Mouse (Mus musculus) midbrain, embryonic 12.5 days (tissue): ENCODE results near the gene Tgm7. TPM values are rescaled to one million over a fixed set of nuclear protein-coding genes. Genes with fewer than 3 reads are reported as not detected.
"Not testable (repeated sequence)": the region's sequence is repeated elsewhere in the genome, so short reads cannot be mapped to it uniquely, and the experiment has no call there.

Source experiments
- ATAC-seq: fragments of 200-750 bp; cut with Nextera tagmentation; 2 replicates; pipeline ENCODE4 v1.8.0; 2017; ENCODE audit warnings: low read depth, moderate TSS enrichment, moderate library complexity; ENCODE audit not compliant: low FRiP score
- H3K27ac ChIP-seq: fragments of 300-500 bp; sonication (generic); replicated peaks from 2 replicates; pipeline ENCODE4 v1.5.1; 2016; ENCODE audit warnings: mild to moderate bottlenecking
- H3K27me3 ChIP-seq: fragments of 300-500 bp; sonication (generic); 2 replicates; pipeline ENCODE4 v1.6.1; 2016; ENCODE audit warnings: mild to moderate bottlenecking
- H3K36me3 ChIP-seq: fragments of 300-500 bp; sonication (generic); 2 replicates; pipeline ENCODE4 v1.6.1; 2016
- H3K4me1 ChIP-seq: fragments of 300-500 bp; sonication (generic); 2 replicates; pipeline ENCODE4 v1.6.1; 2016
- H3K4me2 ChIP-seq: fragments of 300-500 bp; sonication (generic); replicated peaks from 2 replicates; pipeline ENCODE4 v1.6.1; 2016; ENCODE audit warnings: mild to moderate bottlenecking, moderate library complexity
- H3K4me3 ChIP-seq: fragments of 300-500 bp; sonication (generic); 2 replicates; pipeline ENCODE4 v1.5.1; 2016; ENCODE audit warnings: mild to moderate bottlenecking
- H3K9ac ChIP-seq: fragments of 300-500 bp; sonication (generic); replicated peaks from 2 replicates; pipeline ENCODE4 v1.6.1; 2016; ENCODE audit warnings: mild to moderate bottlenecking, moderate library complexity
- H3K9me3 ChIP-seq: fragments of 300-500 bp; sonication (generic); 2 replicates; pipeline ENCODE4 v1.6.1; 2016; ENCODE audit warnings: mild to moderate bottlenecking
- WGBS: fragments of 180-500 bp; shearing (Covaris S2); methylation state at CpG from one replicate; pipeline ENCODE4 v1.1.7; 2016; 5-methylcytosine and 5-hydroxymethylcytosine counted together
- polyA plus RNA-seq: library from polyadenylated mRNA; unstranded; fragments of >200 nt; fragmentation: Nextera tagmentation; extraction: Ambion mirVana; gene quantifications from 2 replicates; pipeline ENCODE4 v1.2.1, GENCODE M21; 2016

Gene Tgm7
- polyA plus RNA-seq, 1 experiment from 2014 or later, result not detected

- 96% methylated on average over 5 of the region's 5 CpGs for WGBS
- not testable (repeated sequence) for H3K36me3 ChIP-seq, ATAC-seq, H3K9me3 ChIP-seq, H3K4me2 ChIP-seq, H3K27me3 ChIP-seq, H3K27ac ChIP-seq, H3K9ac ChIP-seq, H3K4me1 ChIP-seq, H3K4me3 ChIP-seq
Observed at GRCm38 (mm10) chr2:121126302-121126701, 16.7 kb upstream of the Tgm7 start.

DNA sequence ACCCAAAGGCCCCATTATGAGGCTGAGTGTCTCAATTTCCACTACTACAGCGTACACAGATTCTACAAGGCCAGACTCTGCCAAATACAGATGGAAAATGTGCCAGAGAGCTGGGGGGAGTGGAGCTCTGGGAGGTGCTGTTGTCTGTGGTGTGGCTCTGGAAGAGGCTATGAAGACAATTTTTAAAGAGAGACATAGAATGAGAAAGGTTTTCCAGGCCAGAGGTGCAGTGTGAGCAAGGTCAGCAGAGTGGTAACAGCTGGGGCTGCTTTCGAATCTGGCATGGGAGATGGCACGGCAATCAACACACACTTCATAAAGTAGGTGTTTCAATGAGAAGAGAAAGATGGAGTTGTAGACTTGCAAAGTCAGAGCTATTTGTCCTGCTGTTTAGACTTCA lies 9.7 kb upstream of the Tgm7 start:
- H3K27me3 ChIP-seq, result no peaks in the 10 kb centered on the region; the same call in 1 of the 2 replicates
- ATAC-seq, result no peak
- no peak overlapping the region for H3K27ac ChIP-seq
- no peak overlapping the region for H3K4me3 ChIP-seq
- no peaks in the 10 kb centered on the region for H3K9me3 ChIP-seq
- no peaks in the 10 kb centered on the region for H3K4me1 ChIP-seq
- no peak overlapping the region for H3K9ac ChIP-seq
- WGBS, result 87% methylated on average over 3 of the region's 3 CpGs
- no peak overlapping the region for H3K4me2 ChIP-seq
- no peaks in the 10 kb centered on the region for H3K36me3 ChIP-seq

DNA sequence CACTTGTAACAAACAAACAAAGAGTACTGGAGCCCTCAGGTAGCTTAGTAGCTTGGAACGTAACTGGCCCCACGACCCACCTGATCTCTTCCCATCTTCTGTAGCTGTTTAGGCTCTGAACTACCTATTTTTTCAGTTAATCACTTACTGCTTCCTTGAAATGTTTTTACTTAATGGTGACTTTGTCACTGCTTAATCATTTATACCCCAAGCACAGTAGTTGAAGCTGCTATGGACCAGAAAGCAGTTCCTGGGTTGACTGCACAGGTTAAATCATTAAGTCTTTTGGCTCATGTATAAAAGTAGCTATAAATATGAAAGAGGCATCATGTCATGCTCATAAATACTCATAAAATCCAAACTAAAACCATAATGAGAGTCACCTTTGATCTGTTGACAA lies 5.8 kb upstream of the Tgm7 start:
- Histone ChIP-seq H3K4me1 (no peaks in the 10 kb centered on the region), H3K9ac (no peak overlapping the region), H3K27ac (no peak overlapping the region), H3K27me3 (no peaks in the 10 kb centered on the region; the same call in 1 of the 2 replicates), H3K36me3 (no peaks in the 10 kb centered on the region), H3K4me3 (no peak overlapping the region), H3K4me2 (no peak overlapping the region), H3K9me3 (no peaks in the 10 kb centered on the region)
- no peak for ATAC-seq
- WGBS, result 88% methylated on average over 2 of the region's 2 CpGs

GRCm38 (mm10) chr2:121105940-121106339 lies 3.7 kb downstream of the Tgm7 start:
- no peaks in the 10 kb centered on the region for H3K9me3 ChIP-seq
- no peak for ATAC-seq
- H3K27ac ChIP-seq, result no peak overlapping the region
- H3K4me1 ChIP-seq, result no peaks in the 10 kb centered on the region
- no peak overlapping the region for H3K4me3 ChIP-seq
- no peaks in the 10 kb centered on the region for H3K27me3 ChIP-seq
- no peaks in the 10 kb centered on the region for H3K36me3 ChIP-seq
- no peak overlapping the region for H3K9ac ChIP-seq
- no peak overlapping the region for H3K4me2 ChIP-seq

GRCm38 (mm10) chr2:121102051-121102450 lies 7.5 kb downstream of the Tgm7 start:
- 29% methylated on average over 9 of the region's 9 CpGs for WGBS
- Histone ChIP-seq H3K27me3 (no peaks in the 10 kb centered on the region), H3K27ac (no peak overlapping the region), H3K4me1 (no peaks in the 10 kb centered on the region), H3K9me3 (no peaks in the 10 kb centered on the region), H3K4me2 (no peak overlapping the region), H3K36me3 (no peaks in the 10 kb centered on the region), H3K4me3 (no peak overlapping the region), H3K9ac (no peak overlapping the region)
- ATAC-seq, result no peak

DNA sequence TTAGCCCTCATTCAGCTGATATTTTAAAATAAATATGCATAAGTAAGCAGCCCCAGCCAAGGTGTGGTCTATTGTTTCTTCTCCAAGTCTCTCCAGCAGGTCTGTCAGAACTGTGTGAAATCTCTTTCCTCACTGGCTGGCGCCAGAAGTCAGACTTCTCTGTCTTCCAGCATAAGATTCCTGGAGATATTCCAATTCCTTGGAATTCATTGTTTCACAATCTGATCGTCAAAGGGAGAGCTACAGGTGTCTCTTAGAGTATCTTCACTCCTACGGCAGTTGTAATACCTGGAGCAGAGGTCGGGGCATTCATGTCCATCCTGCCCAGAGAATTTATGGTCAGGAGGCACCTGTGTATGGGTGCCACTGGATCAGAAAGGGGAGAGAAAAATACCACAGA lies 19.8 kb downstream of the Tgm7 start:
- no peak overlapping the region for H3K4me2 ChIP-seq
- H3K4me3 ChIP-seq, result no peak overlapping the region
- no peak for ATAC-seq
- no peaks in the 10 kb centered on the region for H3K9me3 ChIP-seq
- no peak overlapping the region for H3K9ac ChIP-seq
- H3K27ac ChIP-seq, result no peak overlapping the region
- no peaks in the 10 kb centered on the region for H3K36me3 ChIP-seq
- 75% methylated on average over 4 of the region's 4 CpGs for WGBS
- H3K27me3 ChIP-seq, result no peaks in the 10 kb centered on the region; the same call in 1 of the 2 replicates
- H3K4me1 ChIP-seq, result no peaks in the 10 kb centered on the region

DNA sequence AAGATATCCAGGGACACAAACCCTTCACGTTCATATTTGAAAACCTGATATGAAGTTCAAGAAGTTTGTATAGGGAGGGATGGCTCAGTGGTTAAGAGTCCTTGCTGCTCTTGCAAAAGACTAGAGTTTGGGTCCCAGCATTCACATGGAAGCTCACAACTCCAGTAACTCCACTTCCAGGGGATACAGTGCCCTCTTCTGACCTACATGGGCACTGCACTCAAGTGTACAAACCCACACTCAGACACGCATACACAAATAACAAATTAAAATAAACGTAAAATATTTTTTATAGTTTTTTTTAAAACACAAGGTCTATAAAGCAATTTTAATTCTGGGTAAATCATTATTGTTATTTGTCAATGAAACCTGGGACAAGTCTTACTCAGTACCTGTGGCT lies 21.1 kb downstream of the Tgm7 start:
- H3K9me3 ChIP-seq, result no peaks in the 10 kb centered on the region
- no peaks in the 10 kb centered on the region for H3K4me1 ChIP-seq
- ATAC-seq, result no peak
- 91% methylated on average over 3 of the region's 3 CpGs for WGBS
- no peak overlapping the region for H3K9ac ChIP-seq
- H3K4me2 ChIP-seq, result no peak overlapping the region
- no peaks in the 10 kb centered on the region; the same call in 1 of the 2 replicates for H3K27me3 ChIP-seq
- no peak overlapping the region for H3K4me3 ChIP-seq
- no peaks in the 10 kb centered on the region for H3K36me3 ChIP-seq
- H3K27ac ChIP-seq, result no peak overlapping the region

- Histone ChIP-seq H3K4me3 (no peak within 1 kb of the TSS), H3K4me1 (no peaks in the 10 kb centered on the region), H3K9ac (no peak within 1 kb of the TSS), H3K27me3 (no peaks in the 10 kb centered on the region), H3K36me3 (no peaks in the 10 kb centered on the region), H3K4me2 (no peak within 1 kb of the TSS), H3K27ac (no peak within 1 kb of the TSS), H3K9me3 (no peaks in the 10 kb centered on the region)
- no peak for ATAC-seq
- WGBS, result 54% methylated on average over 6 of the region's 6 CpGs
Observed at GRCm38 (mm10) chr2:121085480-121086185, 24.0 kb downstream of the Tgm7 start, which contains the start of gene Tgm5. Gene Tgm5 (minus strand): TSS chr2:121085841.

DNA sequence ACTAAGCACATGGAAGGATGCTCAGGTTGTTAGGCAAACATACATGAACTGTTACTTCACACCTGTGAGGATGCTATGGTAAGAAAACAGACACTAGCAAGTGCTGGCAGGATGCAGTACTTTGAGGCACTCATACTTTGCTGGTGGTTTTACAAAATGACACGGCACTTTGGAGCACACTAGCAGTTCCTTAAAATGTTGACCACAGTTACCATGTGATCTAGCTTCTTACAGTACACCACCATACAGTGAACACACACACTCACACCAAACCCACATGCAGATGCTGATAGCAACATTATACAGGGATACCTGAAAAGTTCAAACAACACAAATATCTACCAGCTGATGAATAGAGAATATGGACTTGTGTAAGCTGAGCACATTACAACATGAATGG lies 27.0 kb downstream of the Tgm7 start:
- no peaks in the 10 kb centered on the region for H3K36me3 ChIP-seq
- no peaks in the 10 kb centered on the region for H3K9me3 ChIP-seq
- no peaks in the 10 kb centered on the region for H3K4me1 ChIP-seq
- H3K4me2 ChIP-seq, result no peak overlapping the region
- ATAC-seq, result no peak
- no peak overlapping the region for H3K9ac ChIP-seq
- no peak overlapping the region for H3K27ac ChIP-seq
- no peak overlapping the region for H3K4me3 ChIP-seq
- H3K27me3 ChIP-seq, result no peaks in the 10 kb centered on the region
- WGBS, result 86% methylated on average over 1 of the region's 1 CpGs

GRCm38 (mm10) chr2:121074747-121075146 lies 34.8 kb downstream of the Tgm7 start:
- Histone ChIP-seq H3K27me3 (no peaks in the 10 kb centered on the region), H3K27ac (no peak overlapping the region), H3K36me3 (no peaks in the 10 kb centered on the region), H3K4me3 (no peak overlapping the region), H3K9me3 (no peaks in the 10 kb centered on the region), H3K9ac (no peak overlapping the region), H3K4me2 (no peak overlapping the region), H3K4me1 (no peaks in the 10 kb centered on the region)
- 86% methylated on average over 7 of the region's 7 CpGs for whole genome bisulfite sequencing
- no peak for ATAC-seq

- Histone ChIP-seq H3K9me3 (no peaks in the 10 kb centered on the region), H3K27ac (no peak overlapping the region), H3K36me3 (no peaks in the 10 kb centered on the region), H3K4me1 (no peaks in the 10 kb centered on the region), H3K9ac (no peak overlapping the region), H3K27me3 (no peaks in the 10 kb centered on the region), H3K4me3 (no peak overlapping the region), H3K4me2 (no peak overlapping the region)
- ATAC-seq, result no peak
- WGBS, result 88% methylated on average over 6 of the region's 6 CpGs
Observed at GRCm38 (mm10) chr2:121071871-121072270, 37.7 kb downstream of the Tgm7 start.

DNA sequence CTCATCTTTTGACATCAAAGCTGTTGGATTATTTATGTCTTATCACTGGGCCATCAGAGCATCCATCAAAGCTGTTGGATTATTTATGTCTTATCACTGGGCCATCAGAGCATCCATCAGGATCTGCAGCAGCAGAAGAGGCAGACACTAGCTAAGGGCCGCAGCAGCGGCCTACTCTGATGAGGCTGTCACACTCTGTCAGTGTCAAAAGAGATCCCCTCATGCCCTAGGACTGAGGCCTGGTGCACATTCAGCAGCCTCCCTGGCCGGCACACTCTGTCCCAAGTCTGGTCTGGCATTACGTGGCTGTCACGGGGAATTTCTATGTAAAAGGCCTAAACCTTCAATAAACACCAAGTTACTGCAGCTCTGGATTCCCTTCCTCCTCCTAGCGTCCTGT lies 40.1 kb downstream of the Tgm7 start:
- Histone ChIP-seq H3K9ac (no peak overlapping the region), H3K4me2 (no peak overlapping the region), H3K9me3 (no peaks in the 10 kb centered on the region), H3K36me3 (no peaks in the 10 kb centered on the region), H3K4me3 (no peak overlapping the region), H3K4me1 (no peaks in the 10 kb centered on the region), H3K27ac (no peak overlapping the region), H3K27me3 (no peaks in the 10 kb centered on the region)
- WGBS, result 68% methylated on average over 6 of the region's 6 CpGs
- no peak for ATAC-seq

DNA sequence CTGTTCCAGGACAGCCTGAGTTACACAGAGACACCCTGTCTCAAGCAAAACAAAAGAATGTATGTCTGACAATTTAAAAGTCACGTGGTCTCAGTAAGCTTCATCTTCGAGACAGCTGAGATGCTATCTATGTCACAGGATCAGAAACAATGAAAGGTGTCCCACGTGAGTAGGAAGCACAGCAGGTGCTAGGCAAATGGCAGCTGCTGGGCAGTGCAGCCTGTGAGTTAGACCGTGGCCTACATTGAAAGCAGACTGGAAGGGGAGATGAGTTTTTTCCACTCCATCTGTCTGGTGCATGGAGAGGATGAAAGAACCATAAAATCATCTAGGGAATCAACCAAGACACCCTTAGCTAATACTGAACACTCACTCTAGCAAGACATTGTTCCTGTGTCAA lies 42.5 kb downstream of the Tgm7 start:
- no peaks in the 10 kb centered on the region for H3K36me3 ChIP-seq
- H3K27me3 ChIP-seq, result no peaks in the 10 kb centered on the region
- H3K4me2 ChIP-seq, result no peak overlapping the region
- no peaks in the 10 kb centered on the region for H3K9me3 ChIP-seq
- WGBS, result 67% methylated on average over 4 of the region's 4 CpGs
- ATAC-seq, result no peak
- H3K4me1 ChIP-seq, result no peaks in the 10 kb centered on the region
- no peak overlapping the region for H3K4me3 ChIP-seq
- H3K9ac ChIP-seq, result no peak overlapping the region
- H3K27ac ChIP-seq, result no peak overlapping the region
